8 mouse cellular contexts compared by ENCODE assay signal in the genomic region with DNA sequence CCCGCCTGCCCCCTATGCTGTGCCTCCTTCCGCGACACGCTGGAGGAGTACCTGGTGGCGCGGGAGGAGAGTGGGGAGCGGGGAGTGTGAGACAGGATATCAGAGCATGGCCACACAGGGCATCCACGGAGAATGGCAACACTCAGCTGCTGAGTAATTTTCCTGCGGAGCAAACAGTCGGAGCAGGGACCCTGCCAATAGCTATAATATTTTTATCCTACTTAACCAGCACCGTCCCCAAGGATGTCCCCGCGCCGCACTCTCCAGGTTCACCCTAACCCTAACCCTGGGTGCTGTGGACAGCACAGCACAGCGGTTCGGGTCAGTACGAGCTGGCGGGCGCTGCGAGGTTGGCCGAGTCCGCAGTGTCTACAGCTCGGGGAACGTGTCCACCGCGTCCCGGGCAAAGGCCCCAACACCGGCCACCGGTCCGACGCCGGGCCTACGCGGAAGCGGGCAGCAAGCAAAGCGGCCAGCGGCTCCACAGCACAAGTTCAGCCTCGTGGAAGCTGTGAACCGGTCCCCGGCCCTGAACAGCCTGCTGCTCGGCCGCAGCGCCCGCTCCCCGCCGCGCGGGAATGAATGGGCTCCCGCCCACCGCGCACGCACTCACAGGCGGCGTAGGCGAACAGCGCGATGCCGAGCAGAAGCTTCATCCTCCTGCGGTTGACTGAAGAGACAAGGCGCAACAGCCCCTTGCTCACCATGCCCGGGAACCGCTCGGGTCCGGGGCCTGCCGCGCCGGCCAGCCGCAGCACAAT. TPM values are rescaled to one million over a fixed set of nuclear protein-coding genes. Genes with fewer than 3 reads are reported as not detected.
DNase-seq lines count a peak whose midpoint lies in the region; ATAC-seq and TF ChIP-seq lines count a peak whose summit lies in the region.

No protein-coding gene starts in this region.

- H3K4me2 ChIP-seq in forebrain, embryonic 14.5 days (ENCODE audit: low read length): peak overlapping the region; percentile 94
- peak overlapping the region; percentile 93 for H3K4me2 ChIP-seq in intestine, embryonic 16.5 days (ENCODE audit: low read depth, low read length)
- H3K4me2 ChIP-seq in neural tube, embryonic 15.5 days: peak overlapping the region; percentile 94

- DNase-seq in layer of hippocampus, adult 11-12 months (ENCODE audit: low spot score): peak; percentile 28
- DNase-seq in layer of hippocampus, adult 8-10 months (ENCODE audit: low spot score in 2 of 2): no peak
- DNase-seq in WW6 (ENCODE audit: low read depth, low spot score): peak; percentile 38
- no peak for DNase-seq in forebrain, embryonic 14.5 days (ENCODE audit: low spot score)
- no peak for DNase-seq in lung, adult 2 months
- DNase-seq in adipocyte (ENCODE audit: low spot score): no peak

- peaks cover 21% of the 10 kb centered on the region for H3K4me1 ChIP-seq in forebrain, embryonic 14.5 days (ENCODE audit: control insufficient read depth, insufficient read depth, low read length)
- peaks cover 3% of the 10 kb centered on the region for H3K4me1 ChIP-seq in intestine, embryonic 16.5 days (ENCODE audit: control insufficient read depth, insufficient read depth, low read length)
- peaks cover 3% of the 10 kb centered on the region for H3K4me1 ChIP-seq in lung, adult 2 months (ENCODE audit: control insufficient read depth, insufficient read depth, low read length)
- peaks cover 38% of the 10 kb centered on the region for H3K4me1 ChIP-seq in neural tube, embryonic 15.5 days

- 0% methylated on average over 58 of the region's 68 CpGs for WGBS in forebrain, embryonic 14.5 days
- WGBS in intestine, embryonic 16.5 days: under 1% methylated on average over 67 of the region's 68 CpGs
- WGBS in lung, adult 2 months: under 1% methylated on average over 68 of the region's 68 CpGs
- WGBS in neural tube, embryonic 15.5 days: under 1% methylated on average over 68 of the region's 68 CpGs

- H3K27me3 ChIP-seq in forebrain, embryonic 14.5 days (replicated peaks; ENCODE audit: control insufficient read depth, insufficient read depth, low read length): no peaks in the 10 kb centered on the region
- H3K27me3 ChIP-seq in intestine, embryonic 16.5 days (replicated peaks; ENCODE audit: control insufficient read depth, insufficient read depth, low read length): no peaks in the 10 kb centered on the region
- no peaks in the 10 kb centered on the region for H3K27me3 ChIP-seq in neural tube, embryonic 15.5 days (replicated peaks)

- no peaks in the 10 kb centered on the region for H3K36me3 ChIP-seq in forebrain, embryonic 14.5 days (ENCODE audit: control insufficient read depth, insufficient read depth, low read length)
- no peaks in the 10 kb centered on the region for H3K36me3 ChIP-seq in intestine, embryonic 16.5 days (ENCODE audit: control insufficient read depth, insufficient read depth, low read length)
- no peaks in the 10 kb centered on the region for H3K36me3 ChIP-seq in neural tube, embryonic 15.5 days

- ATAC-seq in forebrain, embryonic 14.5 days: peak; percentile 80
- ATAC-seq in intestine, embryonic 16.5 days: peak; percentile 74
- peak; percentile 83 for ATAC-seq in neural tube, embryonic 15.5 days (ENCODE audit: low FRiP score)

- TF ChIP-seq POLR2A in lung, adult 2 months (IDR thresholded peaks at IDR 0.05; ENCODE audit: borderline replicate concordance, extremely low read depth, low read depth, low read length): peak; percentile 35; the same call in 1 of the 2 replicates

- peak overlapping the region; percentile 89 for H3K4me3 ChIP-seq in forebrain, embryonic 14.5 days (ENCODE audit: low read depth, low read length)
- peak overlapping the region; percentile 93 for H3K4me3 ChIP-seq in intestine, embryonic 16.5 days (ENCODE audit: low read length)
- H3K4me3 ChIP-seq in lung, adult 2 months (replicated peaks; ENCODE audit: extremely low read depth, low read depth, low read length): peak overlapping the region; percentile 81
- peak overlapping the region; percentile 95 for H3K4me3 ChIP-seq in neural tube, embryonic 15.5 days (replicated peaks)

- TF ChIP-seq CTCF in lung, adult 2 months (IDR thresholded peaks at IDR 0.05; ENCODE audit: insufficient read depth, low read length): no peak

- peak overlapping the region; percentile 93 for H3K27ac ChIP-seq in forebrain, embryonic 14.5 days (ENCODE audit: low read depth, low read length)
- peak overlapping the region; percentile 82 for H3K27ac ChIP-seq in intestine, embryonic 16.5 days (ENCODE audit: low read length)
- H3K27ac ChIP-seq in neural tube, embryonic 15.5 days (replicated peaks): peak overlapping the region; percentile 94

- peak overlapping the region; percentile 93 for H3K9ac ChIP-seq in forebrain, embryonic 14.5 days (ENCODE audit: low read length)
- peak overlapping the region; percentile 92 for H3K9ac ChIP-seq in intestine, embryonic 16.5 days (ENCODE audit: low read depth, low read length)
- H3K9ac ChIP-seq in neural tube, embryonic 15.5 days (replicated peaks): peak overlapping the region; percentile 84

- H3K9me3 ChIP-seq in forebrain, embryonic 14.5 days (replicated peaks; ENCODE audit: control insufficient read depth, low read length): no peaks in the 10 kb centered on the region
- H3K9me3 ChIP-seq in intestine, embryonic 16.5 days (ENCODE audit: control insufficient read depth, low read length): no peaks in the 10 kb centered on the region
- no peaks in the 10 kb centered on the region for H3K9me3 ChIP-seq in neural tube, embryonic 15.5 days (replicated peaks)

RNA-seq across cellular contexts. Expression of a gene that starts 0.4 kb away (rescaled TPM):
- 10 to 100 TPM; 41.5 to 47.7 (median 43.2) TPM for total RNA-seq in layer of hippocampus, adult 8-10 months (2022)
- polyA plus RNA-seq in forebrain, embryonic 14.5 days (2014; fragmentation: Nextera tagmentation; extraction: Ambion mirVana): 14.1 and 18.5 TPM in 2 replicates
- 14.8 and 17.5 TPM in 2 replicates for polyA plus RNA-seq in intestine, embryonic 16.5 days (2015; fragmentation: Nextera tagmentation; extraction: Ambion mirVana)
- polyA plus RNA-seq in lung, adult 2 months (2012; rRNA removed): 11.4 and 11.5 TPM in 2 replicates
- polyA plus RNA-seq in neural tube, embryonic 15.5 days (2015; fragmentation: Nextera tagmentation; extraction: Ambion mirVana): 18.7 and 21.9 TPM in 2 replicates

Comparison
In these comparisons a context has a peak if more than half of its experiments do, and no peak if none do; other contexts are left out.
1. DNase-seq: peak in layer of hippocampus, adult 11-12 months (single experiment) and WW6 (single experiment); none in layer of hippocampus, adult 8-10 months (0 of 2), forebrain, embryonic 14.5 days (single experiment), lung, adult 2 months (single experiment) and adipocyte (single experiment).
2. Peak in every context shown above with its lines, with median percentiles within 50 percentile points of each other: ATAC-seq, H3K27ac ChIP-seq, H3K4me2 ChIP-seq, H3K4me3 ChIP-seq and H3K9ac ChIP-seq.